Mouse (Mus musculus) forebrain, embryonic 11.5 days (tissue): ENCODE data around the gene Cbx7. TPM values are rescaled to one million over a fixed set of nuclear protein-coding genes. Genes with fewer than 3 reads are reported as not detected.
"Not testable (repeated sequence)": the region's sequence is repeated elsewhere in the genome, so short reads cannot be mapped to it uniquely, and the experiment has no call there.

ENCODE experiments used
- ATAC-seq: fragments of 200-750 bp; cut with Nextera tagmentation; replicated peaks from 2 replicates; pipeline ENCODE4 v1.8.0; 2017; ENCODE audit warnings: moderate TSS enrichment; ENCODE audit not compliant: low FRiP score
- DNase-seq: peaks from one replicate; pipeline ENCODE4 v3.0.0-alpha.2; 2017; ENCODE audit warnings: low spot score
- H3K27ac ChIP-seq: fragments of 300-500 bp; sonication (generic); 2 replicates; pipeline ENCODE4 v1.5.1; 2014; ENCODE audit warnings: low read depth, low read length
- H3K27me3 ChIP-seq: fragments of 300-500 bp; sonication (generic); 2 replicates; pipeline ENCODE4 v1.6.1; 2014; ENCODE audit warnings: mild to moderate bottlenecking, low read length, mixed read lengths; ENCODE audit not compliant: control insufficient read depth, insufficient read depth
- H3K36me3 ChIP-seq: fragments of 300-500 bp; sonication (generic); 2 replicates; pipeline ENCODE4 v1.6.1; 2014; ENCODE audit warnings: mild to moderate bottlenecking, low read length, moderate library complexity, mixed read lengths; ENCODE audit not compliant: control insufficient read depth, insufficient read depth
- H3K4me1 ChIP-seq: fragments of 300-500 bp; sonication (generic); replicated peaks from 2 replicates; pipeline ENCODE4 v1.6.1; 2014; ENCODE audit warnings: low read length, mixed read lengths; ENCODE audit not compliant: control insufficient read depth, insufficient read depth
- H3K4me2 ChIP-seq: fragments of 300-500 bp; sonication (generic); 2 replicates; pipeline ENCODE4 v1.6.1; 2014; ENCODE audit warnings: low read depth, mild to moderate bottlenecking, low read length, moderate library complexity, mixed read lengths; ENCODE audit not compliant: severe bottlenecking
- H3K4me3 ChIP-seq: fragments of 300-500 bp; sonication (generic); 2 replicates; pipeline ENCODE4 v1.5.1; 2014; ENCODE audit warnings: low read depth, low read length
- H3K9ac ChIP-seq: fragments of 300-500 bp; sonication (generic); 2 replicates; pipeline ENCODE4 v1.6.1; 2014; ENCODE audit warnings: low read length
- H3K9me3 ChIP-seq: fragments of 300-500 bp; sonication (generic); 2 replicates; pipeline ENCODE4 v1.6.1; 2016; ENCODE audit warnings: low read length, mixed read lengths; ENCODE audit not compliant: control insufficient read depth
- WGBS: fragments of 180-500 bp; shearing (Covaris S2); extraction: QIAGEN DNeasy Blood & Tissue Kit; methylation state at CpG from one replicate; pipeline ENCODE4 v1.1.7; 2014; 5-methylcytosine and 5-hydroxymethylcytosine counted together
- polyA plus RNA-seq: library from polyadenylated mRNA; unstranded; fragments of >200 nt; fragmentation: Nextera tagmentation; extraction: Ambion mirVana; gene quantifications from 2 replicates; pipeline ENCODE4 v1.2.1, GENCODE M21; 2014

Gene Cbx7
- polyA plus RNA-seq, 1 experiment from 2014 or later, result 3.3 TPM

DNA sequence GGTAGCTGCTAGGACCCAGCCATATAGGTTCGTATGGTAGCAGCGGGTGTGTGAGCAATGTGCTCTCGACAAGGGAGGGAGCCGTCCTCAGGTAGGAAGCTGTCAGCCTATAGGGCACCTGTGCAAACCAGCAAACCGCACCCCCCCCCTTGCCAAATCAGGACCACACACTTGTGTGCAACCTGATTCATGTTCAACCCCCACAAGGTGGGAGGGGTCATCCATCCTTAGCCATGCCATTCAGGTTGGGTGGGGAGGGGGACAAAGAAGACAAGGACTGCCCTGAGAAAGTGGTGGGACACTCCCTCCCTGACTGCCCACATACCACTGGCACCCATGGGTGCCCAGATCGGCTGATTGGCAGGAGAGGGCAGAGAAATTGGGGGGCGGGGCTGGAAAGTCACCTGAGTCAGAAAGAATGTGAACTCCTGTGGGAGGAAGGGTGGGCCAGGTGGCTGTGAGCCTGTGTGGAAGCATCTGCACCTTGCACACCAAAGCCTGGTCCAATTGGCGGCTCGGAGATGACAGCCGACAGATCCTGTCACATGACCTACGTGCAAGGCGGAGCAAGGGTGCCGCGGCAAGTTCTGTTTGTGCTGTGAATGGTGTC is 53.7 kb downstream of the Cbx7 start:
- Histone ChIP-seq H3K9ac (no peak overlapping the region), H3K9me3 (no peaks in the 10 kb centered on the region; the same call in 1 of the 2 replicates), H3K4me1 (no peaks in the 10 kb centered on the region), H3K4me2 (no peak overlapping the region), H3K27me3 (no peaks in the 10 kb centered on the region), H3K27ac (no peak overlapping the region), H3K4me3 (no peak overlapping the region), H3K36me3 (no peaks in the 10 kb centered on the region; the same call in 1 of the 2 replicates)
- ATAC-seq, result no peak
- no peak for DNase-seq
- WGBS, result 95% methylated on average over 14 of the region's 14 CpGs

DNA sequence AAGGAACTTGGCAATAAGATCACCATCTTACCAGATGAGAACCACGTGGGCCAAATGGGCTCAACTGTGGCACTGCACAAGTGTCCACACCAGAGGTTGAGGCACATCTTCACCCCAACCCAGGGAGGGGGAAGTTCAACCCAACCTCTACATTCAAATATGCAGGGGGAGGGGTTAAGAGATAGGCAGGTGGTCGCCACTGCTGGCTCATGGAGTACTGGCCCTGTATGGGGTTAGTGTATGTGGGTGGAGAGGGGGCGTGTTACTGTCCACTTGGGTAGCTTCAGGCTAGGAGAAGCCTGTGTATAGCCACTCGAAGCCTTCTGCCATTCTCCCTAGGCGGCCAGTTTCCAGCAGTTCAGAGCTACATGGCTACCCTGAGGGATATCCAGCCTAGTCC is 54.8 kb downstream of the Cbx7 start:
- H3K27ac ChIP-seq, result no peak overlapping the region
- no peaks in the 10 kb centered on the region for H3K4me1 ChIP-seq
- no peaks in the 10 kb centered on the region for H3K27me3 ChIP-seq
- H3K9ac ChIP-seq, result no peak overlapping the region
- H3K9me3 ChIP-seq, result no peaks in the 10 kb centered on the region
- H3K4me3 ChIP-seq, result no peak overlapping the region
- 88% methylated on average over 5 of the region's 5 CpGs for WGBS
- H3K4me2 ChIP-seq, result no peak overlapping the region
- H3K36me3 ChIP-seq, result no peaks in the 10 kb centered on the region; the same call in 1 of the 2 replicates
- no peak for DNase-seq
- no peak for ATAC-seq

DNA sequence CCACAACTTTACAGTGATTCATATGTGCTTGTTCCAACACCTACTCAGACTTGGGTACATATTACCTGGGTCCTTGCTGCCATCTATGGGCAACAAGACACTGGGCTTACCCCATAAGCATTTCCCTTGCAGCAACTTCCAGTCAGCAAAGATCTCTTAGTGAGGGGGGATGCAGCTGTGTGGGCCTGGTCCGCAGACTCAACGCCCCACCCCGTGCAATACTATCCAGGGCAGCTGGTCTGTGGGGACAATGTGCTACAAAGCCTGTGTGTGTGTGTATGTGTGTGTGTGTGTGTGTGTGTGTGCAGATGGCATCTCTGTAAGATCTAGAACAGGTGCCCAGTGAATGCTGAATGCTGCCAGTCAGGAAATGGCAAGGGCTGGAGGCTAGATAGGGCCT is 56.6 kb downstream of the Cbx7 start:
- 89% methylated on average over 3 of the region's 3 CpGs for WGBS
- Histone ChIP-seq H3K4me3 (no peak overlapping the region), H3K27ac (no peak overlapping the region), H3K27me3 (no peaks in the 10 kb centered on the region), H3K9ac (no peak overlapping the region), H3K4me1 (no peaks in the 10 kb centered on the region), H3K4me2 (no peak overlapping the region), H3K9me3 (no peaks in the 10 kb centered on the region), H3K36me3 (no peaks in the 10 kb centered on the region; the same call in 1 of the 2 replicates)
- DNase-seq (no peak), ATAC-seq (no peak)

DNA sequence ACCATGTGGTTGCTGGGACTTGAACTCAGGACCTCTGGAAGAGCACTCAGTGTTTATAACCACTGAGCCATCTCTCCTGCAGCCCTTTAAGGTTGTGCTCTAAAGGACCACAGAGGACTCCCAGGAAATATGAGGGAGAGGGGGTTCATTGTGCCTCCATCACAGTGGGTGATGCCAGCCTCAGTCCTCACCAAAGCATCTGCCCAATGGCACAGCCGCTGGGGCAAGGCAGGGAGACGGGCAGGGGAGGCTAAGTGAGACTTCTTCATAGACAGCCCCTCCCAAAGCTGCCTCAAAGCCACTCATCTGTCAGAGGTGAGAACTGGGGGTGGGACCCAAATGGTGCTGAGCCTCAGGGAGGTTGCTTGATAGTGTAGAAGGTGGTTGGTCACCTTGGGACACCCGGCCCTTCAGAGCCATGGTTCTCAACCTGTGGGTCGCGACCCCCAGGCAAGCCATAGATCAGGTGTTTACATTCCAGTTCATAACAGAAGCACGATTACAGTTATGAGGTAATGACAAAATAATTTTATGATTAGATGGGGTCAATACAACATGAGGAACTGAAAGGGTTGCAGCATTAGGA is 57.1 kb downstream of the Cbx7 start:
- 90% methylated on average over 6 of the region's 6 CpGs for WGBS
- no peak overlapping the region for H3K4me2 ChIP-seq
- no peaks in the 10 kb centered on the region for H3K9me3 ChIP-seq
- H3K9ac ChIP-seq, result no peak overlapping the region
- ATAC-seq (no peak), DNase-seq (no peak)
- no peak overlapping the region for H3K27ac ChIP-seq
- H3K4me3 ChIP-seq, result no peak overlapping the region
- H3K36me3 ChIP-seq, result no peaks in the 10 kb centered on the region; the same call in 1 of the 2 replicates
- no peaks in the 10 kb centered on the region for H3K4me1 ChIP-seq
- no peaks in the 10 kb centered on the region for H3K27me3 ChIP-seq

DNA sequence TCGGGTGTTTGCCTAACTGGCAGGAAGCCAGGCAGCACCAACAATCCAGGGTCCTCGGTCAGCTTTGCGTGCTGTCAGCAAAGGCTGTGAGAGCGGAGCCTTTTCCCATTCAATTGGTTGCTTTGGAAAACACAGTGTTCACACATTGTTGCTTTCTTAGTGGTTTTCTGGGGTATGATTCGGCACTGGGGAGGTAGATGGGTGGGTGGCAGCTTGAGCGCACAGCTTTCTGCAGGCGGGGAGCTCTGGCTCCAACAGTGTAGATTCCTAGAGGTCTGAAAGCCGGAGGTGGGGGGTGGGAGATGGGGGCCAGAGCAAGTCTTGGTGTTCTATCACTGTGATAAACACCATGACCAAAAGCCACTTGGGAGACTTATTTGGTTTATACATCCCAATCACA is 59.6 kb downstream of the Cbx7 start:
- ATAC-seq, result no peak
- no peaks in the 10 kb centered on the region for H3K36me3 ChIP-seq
- H3K9me3 ChIP-seq, result no peaks in the 10 kb centered on the region
- no peaks in the 10 kb centered on the region for H3K27me3 ChIP-seq
- H3K4me1 ChIP-seq, result no peaks in the 10 kb centered on the region
- no peak overlapping the region for H3K4me2 ChIP-seq
- 91% methylated on average over 8 of the region's 8 CpGs for WGBS
- H3K4me3 ChIP-seq, result no peak overlapping the region
- no peak overlapping the region for H3K9ac ChIP-seq
- no peak for DNase-seq
- no peak overlapping the region for H3K27ac ChIP-seq

DNA sequence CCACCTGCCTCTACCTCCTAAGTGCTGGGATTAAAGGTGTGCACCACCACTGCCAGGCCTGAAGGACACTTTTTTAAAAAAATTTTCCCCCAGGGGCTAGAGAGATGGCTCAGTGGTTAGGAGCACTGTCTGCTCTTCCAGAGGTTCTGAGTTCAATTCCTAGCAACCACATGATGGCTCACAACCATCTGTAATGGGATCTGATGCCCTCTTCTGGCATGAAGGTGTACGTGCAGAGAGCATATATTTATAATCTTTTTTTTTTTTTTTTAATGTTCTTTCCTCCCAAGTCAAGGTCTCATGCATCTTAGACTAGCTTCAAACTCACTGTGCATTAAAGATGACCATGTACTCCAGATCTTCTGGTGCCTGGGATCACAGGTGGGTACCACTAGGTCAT is 60.1 kb downstream of the Cbx7 start:
- not testable (repeated sequence) for H3K4me2 ChIP-seq, H3K9ac ChIP-seq, H3K4me3 ChIP-seq, H3K9me3 ChIP-seq, ATAC-seq, H3K27ac ChIP-seq, H3K4me1 ChIP-seq, H3K36me3 ChIP-seq, H3K27me3 ChIP-seq, DNase-seq
- 80% methylated on average over 1 of the region's 1 CpGs for WGBS

DNA sequence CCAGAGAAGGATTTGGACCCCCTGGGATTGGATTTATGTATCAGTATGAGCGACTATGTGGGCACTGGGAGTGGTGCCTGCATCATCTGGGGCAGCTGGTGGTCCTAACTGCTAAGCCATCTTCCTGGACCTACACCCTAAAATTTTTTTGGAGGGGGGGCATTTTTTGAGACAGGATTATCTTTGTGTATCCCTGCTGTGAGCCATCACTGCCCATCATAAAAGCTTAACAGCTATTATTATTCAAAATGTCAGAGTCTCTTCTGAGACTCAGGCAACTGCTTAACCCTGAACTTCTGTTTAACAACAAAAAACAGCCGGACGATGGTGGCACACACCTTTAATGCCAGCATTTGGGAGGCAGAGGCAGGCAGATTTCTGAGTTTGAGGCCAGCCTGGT is 61.9 kb downstream of the Cbx7 start:
- not testable (repeated sequence) for H3K27ac ChIP-seq, ATAC-seq, H3K4me1 ChIP-seq, H3K36me3 ChIP-seq, H3K27me3 ChIP-seq, H3K9me3 ChIP-seq, DNase-seq, H3K4me3 ChIP-seq, H3K9ac ChIP-seq, H3K4me2 ChIP-seq
- WGBS, result 80% methylated on average over 3 of the region's 3 CpGs

DNA sequence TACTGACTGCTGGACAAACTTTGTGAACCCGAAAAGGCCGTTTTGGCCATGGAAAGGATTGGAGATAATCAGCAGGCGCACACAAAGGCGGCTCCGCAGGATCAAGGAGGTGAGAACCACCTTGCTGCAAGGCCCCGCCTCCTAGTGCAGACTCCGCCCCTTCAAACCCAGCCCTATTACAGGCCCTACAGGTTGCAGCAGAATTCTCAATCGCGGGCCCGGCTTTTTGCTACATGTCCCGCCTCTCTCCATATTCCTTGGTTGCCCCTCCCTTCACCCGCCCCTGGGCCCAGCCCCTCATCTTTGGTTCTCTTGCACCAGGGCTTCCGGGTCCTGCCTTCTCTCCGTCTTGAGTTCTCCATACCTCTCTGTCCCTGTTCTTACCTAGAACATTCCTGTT is 64.1 kb downstream of the Cbx7 start:
- WGBS, result 44% methylated on average over 14 of the region's 14 CpGs
- Histone ChIP-seq H3K27me3 (no peaks in the 10 kb centered on the region), H3K4me1 (no peaks in the 10 kb centered on the region), H3K4me3 (no peak overlapping the region), H3K9me3 (no peaks in the 10 kb centered on the region), H3K9ac (no peak overlapping the region), H3K27ac (no peak overlapping the region), H3K4me2 (no peak overlapping the region), H3K36me3 (no peaks in the 10 kb centered on the region)
- no peak for DNase-seq
- ATAC-seq, result no peak

DNA sequence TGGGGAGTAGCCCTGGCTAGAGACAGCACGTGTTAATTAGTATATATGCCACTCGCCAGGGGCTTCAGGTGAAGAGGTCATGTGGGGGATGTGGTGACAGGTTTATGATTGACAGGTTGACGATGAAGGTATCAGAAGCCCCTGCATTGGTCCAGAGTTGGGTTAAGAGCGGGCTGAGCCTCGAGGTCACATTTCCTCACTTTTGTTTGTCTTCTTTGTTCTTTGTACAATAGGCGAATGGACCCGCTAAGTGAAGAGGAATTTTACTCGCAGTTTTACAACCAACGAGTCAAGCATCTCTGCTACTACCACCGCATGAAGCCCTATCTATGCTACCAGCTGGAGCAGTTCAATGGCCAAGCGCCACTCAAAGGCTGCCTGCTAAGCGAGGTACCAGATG is 65.7 kb downstream of the Cbx7 start:
- H3K4me1 ChIP-seq, result no peaks in the 10 kb centered on the region
- WGBS, result 62% methylated on average over 12 of the region's 12 CpGs
- DNase-seq, result no peak

More for the DNA sequence above, 65.7 kb downstream of the Cbx7 start:
- no peak overlapping the region for H3K4me2 ChIP-seq
- no peak overlapping the region for H3K27ac ChIP-seq
- H3K27me3 ChIP-seq, result no peaks in the 10 kb centered on the region
- no peaks in the 10 kb centered on the region for H3K36me3 ChIP-seq
- H3K9me3 ChIP-seq, result no peaks in the 10 kb centered on the region
- H3K9ac ChIP-seq, result no peak overlapping the region
- no peak overlapping the region for H3K4me3 ChIP-seq
- ATAC-seq, result no peak
